Mouse (Mus musculus) forebrain, postnatal 0 days (tissue): ENCODE measurements at regions not wholly inside any gene's neighbourhood (a gene's known extent, or its start where the extent isn't known, plus 50 kb on each side); places are given as distances from the start of the nearest gene placed in this dataset.

Source experiments
- ATAC-seq: fragments of 200-750 bp; cut with Nextera tagmentation; 2 replicates; pipeline ENCODE4 v1.8.0; 2017; ENCODE audit warnings: mild to moderate bottlenecking, moderate library complexity
- DNase-seq: peaks from one replicate; pipeline ENCODE4 v3.0.0-alpha.2; 2015
- H3K27ac ChIP-seq: fragments of 300-500 bp; sonication (generic); 2 replicates; pipeline ENCODE4 v1.5.1; 2014; ENCODE audit warnings: low read depth, mild to moderate bottlenecking, antibody characterized with exemption, low read length, moderate library complexity, mixed read lengths
- H3K27me3 ChIP-seq: fragments of 300-500 bp; sonication (generic); 2 replicates; pipeline ENCODE4 v1.6.1; 2014; ENCODE audit warnings: mild to moderate bottlenecking, low read length, mixed read lengths; ENCODE audit not compliant: insufficient read depth
- H3K36me3 ChIP-seq: fragments of 300-500 bp; sonication (generic); 2 replicates; pipeline ENCODE4 v1.6.1; 2014; ENCODE audit warnings: mild to moderate bottlenecking, moderate library complexity; ENCODE audit not compliant: insufficient read depth
- H3K4me1 ChIP-seq: fragments of 300-500 bp; sonication (generic); 2 replicates; pipeline ENCODE4 v1.6.1; 2014; ENCODE audit warnings: antibody characterized with exemption; ENCODE audit not compliant: insufficient read depth
- H3K4me2 ChIP-seq: fragments of 300-500 bp; sonication (generic); 2 replicates; pipeline ENCODE4 v1.6.1; 2014; ENCODE audit warnings: low read depth, mild to moderate bottlenecking, moderate library complexity
- H3K4me3 ChIP-seq: fragments of 300-500 bp; sonication (generic); 2 replicates; pipeline ENCODE4 v1.5.1; 2014; ENCODE audit warnings: low read depth, low read length, mixed read lengths
- H3K9ac ChIP-seq: fragments of 300-500 bp; sonication (generic); 2 replicates; pipeline ENCODE4 v1.6.1; 2014; ENCODE audit warnings: mild to moderate bottlenecking
- H3K9me3 ChIP-seq: fragments of 300-500 bp; sonication (generic); 2 replicates; pipeline ENCODE4 v1.6.1; 2016; ENCODE audit warnings: low read length
- CTCF ChIP-seq: sonication (generic); IDR thresholded peaks from 2 replicates; pipeline ENCODE4 v1.5.1; 2016; ENCODE audit warnings: antibody characterized with exemption, control low read depth, low read depth
- WGBS: fragments of 180-500 bp; shearing (Covaris S2); extraction: QIAGEN DNeasy Blood & Tissue Kit; methylation state at CpG from one replicate; pipeline ENCODE4 v1.1.7; 2014; 5-methylcytosine and 5-hydroxymethylcytosine counted together

DNA sequence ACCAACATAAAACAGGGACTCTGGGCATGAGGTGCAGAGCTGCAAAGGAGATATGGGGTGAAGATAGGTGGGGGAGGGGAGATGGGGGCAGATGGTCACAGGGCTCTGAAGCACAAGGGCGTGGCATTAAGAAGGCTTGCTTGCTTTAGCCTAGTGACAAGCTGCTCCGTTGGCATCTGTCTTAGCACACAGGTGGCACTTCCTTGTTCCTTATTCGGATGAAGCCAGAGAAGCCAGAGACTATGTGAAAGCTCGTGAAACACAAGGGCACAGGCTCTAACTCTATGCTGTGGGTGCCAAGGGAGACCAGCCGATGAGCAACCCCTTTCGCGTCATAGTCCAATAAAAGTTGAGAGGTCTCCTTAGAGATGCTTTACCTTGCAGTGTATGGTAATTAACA lies 89.5 kb downstream of the Sox2 start:
- Histone ChIP-seq H3K4me3 (no peak overlapping the region), H3K27me3 (no peaks in the 10 kb centered on the region), H3K9ac (no peak overlapping the region), H3K4me2 (no peak overlapping the region), H3K9me3 (no peaks in the 10 kb centered on the region), H3K36me3 (no peaks in the 10 kb centered on the region), H3K27ac (no peak overlapping the region), H3K4me1 (no peaks in the 10 kb centered on the region)
- WGBS, result 79% methylated on average over 7 of the region's 7 CpGs
- ATAC-seq (no peak), DNase-seq (no peak)
- no peak for TF ChIP-seq CTCF

DNA sequence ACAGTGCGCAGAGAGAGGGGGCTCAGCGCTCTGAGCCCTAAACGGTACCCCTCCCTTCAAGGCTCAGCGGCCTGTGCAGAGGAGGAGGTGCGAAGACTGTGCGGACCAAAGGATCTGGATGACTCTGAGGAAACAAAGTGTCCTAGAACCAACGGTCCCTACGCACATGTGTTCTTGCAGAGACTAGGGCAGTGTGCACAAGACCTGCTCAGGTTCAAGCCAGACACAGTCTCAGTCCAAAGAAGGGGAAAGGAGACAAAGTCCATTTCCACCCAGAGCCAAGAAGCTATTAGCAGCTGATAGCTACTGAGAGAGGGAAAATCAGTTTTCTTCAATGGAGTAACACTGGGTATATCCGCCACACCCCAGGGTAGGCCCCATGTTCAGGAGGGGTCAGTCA lies 89.9 kb downstream of the Sox2 start:
- no peaks in the 10 kb centered on the region for H3K36me3 ChIP-seq
- DNase-seq (no peak), ATAC-seq (no peak)
- WGBS, result 94% methylated on average over 9 of the region's 9 CpGs
- no peak overlapping the region for H3K9ac ChIP-seq
- H3K9me3 ChIP-seq, result no peaks in the 10 kb centered on the region
- TF ChIP-seq CTCF, result no peak
- no peak overlapping the region for H3K27ac ChIP-seq
- H3K27me3 ChIP-seq, result no peaks in the 10 kb centered on the region
- no peaks in the 10 kb centered on the region for H3K4me1 ChIP-seq
- H3K4me3 ChIP-seq, result no peak overlapping the region
- H3K4me2 ChIP-seq, result no peak overlapping the region

DNA sequence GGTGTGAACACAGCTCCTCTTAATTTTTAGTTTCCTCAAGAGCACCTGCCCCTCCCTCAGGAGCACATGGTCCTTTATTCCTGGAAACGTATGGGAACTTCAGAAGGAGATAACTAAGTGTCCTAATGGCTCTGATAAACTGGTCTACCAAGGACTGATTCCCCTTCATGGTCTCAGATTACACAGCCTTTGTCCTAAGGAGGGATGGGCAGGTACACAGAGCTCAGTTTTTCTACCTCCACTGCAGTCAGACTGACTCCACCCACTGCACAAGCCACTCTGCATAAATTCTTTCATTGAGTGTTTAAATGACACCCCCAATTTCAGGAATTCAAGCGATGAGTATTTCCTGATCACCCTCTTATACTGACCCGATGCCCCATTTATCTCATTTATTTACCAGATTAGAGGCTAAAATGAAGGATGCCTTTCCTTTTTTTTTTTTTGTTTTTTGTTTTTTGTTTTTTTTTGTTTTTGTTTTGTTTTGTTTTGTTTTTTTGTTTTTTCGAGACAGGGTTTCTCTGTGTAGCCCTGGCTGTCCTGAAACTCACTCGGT lies 95.1 kb downstream of the Sox2 start:
- TF ChIP-seq CTCF, result no peak
- Histone ChIP-seq H3K4me3 (no peak overlapping the region), H3K36me3 (no peaks in the 10 kb centered on the region), H3K4me1 (peaks cover 3% of the 10 kb centered on the region; the same call in 1 of the 2 replicates), H3K9me3 (no peaks in the 10 kb centered on the region), H3K9ac (no peak overlapping the region), H3K27ac (no peak overlapping the region), H3K27me3 (no peaks in the 10 kb centered on the region), H3K4me2 (no peak overlapping the region)
- ATAC-seq (no peak), DNase-seq (no peak)
- WGBS, result 79% methylated on average over 5 of the region's 5 CpGs

DNA sequence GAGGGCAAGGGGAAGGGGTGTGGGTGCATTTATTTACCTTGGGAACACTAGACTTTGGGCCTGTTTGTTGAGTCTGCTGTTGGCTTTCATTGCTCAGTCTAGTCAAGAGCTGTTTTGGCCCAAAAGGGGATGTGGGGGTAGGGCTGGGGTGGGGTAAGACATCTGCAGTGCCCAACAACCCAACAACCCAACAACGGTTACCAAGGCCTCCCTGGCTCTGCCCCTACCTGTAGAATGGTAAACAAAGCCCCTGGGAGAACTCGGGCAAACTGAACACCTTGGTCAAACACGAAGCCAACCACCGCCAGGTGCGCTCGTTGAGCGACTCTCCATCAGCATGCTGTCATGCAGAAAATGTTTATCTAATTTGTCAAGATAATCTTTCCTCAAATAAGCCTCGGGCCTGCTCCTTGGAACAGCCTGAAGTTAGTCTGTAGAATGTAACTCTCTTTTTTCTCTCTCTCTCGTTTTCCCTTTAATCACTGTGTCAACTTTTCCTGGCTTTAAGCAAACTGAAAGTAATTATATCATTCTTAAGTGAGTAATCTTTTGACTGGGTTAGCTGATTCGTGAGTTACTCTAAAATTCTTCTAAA lies 97.4 kb downstream of the Sox2 start:
- Histone ChIP-seq H3K4me2 (no peak overlapping the region), H3K9me3 (no peaks in the 10 kb centered on the region), H3K9ac (no peak overlapping the region), H3K27me3 (no peaks in the 10 kb centered on the region), H3K4me3 (no peak overlapping the region), H3K27ac (no peak overlapping the region), H3K4me1 (peaks cover 3% of the 10 kb centered on the region; the same call in 1 of the 2 replicates), H3K36me3 (no peaks in the 10 kb centered on the region)
- DNase-seq (no peak), ATAC-seq (no peak)
- no peak for TF ChIP-seq CTCF
- 76% methylated on average over 10 of the region's 10 CpGs for WGBS

DNA sequence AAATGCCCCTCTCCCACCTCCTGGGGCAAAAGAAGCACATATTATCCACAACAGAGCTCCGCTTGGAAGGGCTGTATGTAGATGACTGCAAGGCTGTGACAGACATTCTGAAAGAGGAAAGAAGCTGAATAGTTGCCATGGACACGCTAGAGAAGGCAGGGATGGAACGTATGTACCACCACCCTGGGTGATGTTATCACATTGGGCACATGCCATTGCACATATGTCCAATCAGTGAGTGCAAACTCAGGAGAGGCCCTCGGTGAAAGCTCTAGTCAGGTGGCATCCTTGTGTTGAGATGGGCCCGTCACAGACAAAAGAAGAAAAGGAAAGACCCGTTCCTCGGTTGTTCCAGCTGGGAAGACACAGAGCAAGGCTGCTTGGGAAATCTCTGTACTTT lies 99.8 kb downstream of the Sox2 start:
- DNase-seq (peak; percentile 51), ATAC-seq (peak; percentile 82)
- no peak for TF ChIP-seq CTCF
- no peak overlapping the region for H3K9ac ChIP-seq
- H3K36me3 ChIP-seq, result no peaks in the 10 kb centered on the region
- H3K27me3 ChIP-seq, result no peaks in the 10 kb centered on the region
- H3K4me1 ChIP-seq, result peaks cover 3% of the 10 kb centered on the region; the same call in 1 of the 2 replicates
- H3K4me2 ChIP-seq, result no peak overlapping the region
- H3K9me3 ChIP-seq, result no peaks in the 10 kb centered on the region
- no peak overlapping the region for H3K4me3 ChIP-seq
- WGBS, result 56% methylated on average over 7 of the region's 7 CpGs
- peak overlapping the region; percentile 35; the same call in 1 of the 2 replicates for H3K27ac ChIP-seq

DNA sequence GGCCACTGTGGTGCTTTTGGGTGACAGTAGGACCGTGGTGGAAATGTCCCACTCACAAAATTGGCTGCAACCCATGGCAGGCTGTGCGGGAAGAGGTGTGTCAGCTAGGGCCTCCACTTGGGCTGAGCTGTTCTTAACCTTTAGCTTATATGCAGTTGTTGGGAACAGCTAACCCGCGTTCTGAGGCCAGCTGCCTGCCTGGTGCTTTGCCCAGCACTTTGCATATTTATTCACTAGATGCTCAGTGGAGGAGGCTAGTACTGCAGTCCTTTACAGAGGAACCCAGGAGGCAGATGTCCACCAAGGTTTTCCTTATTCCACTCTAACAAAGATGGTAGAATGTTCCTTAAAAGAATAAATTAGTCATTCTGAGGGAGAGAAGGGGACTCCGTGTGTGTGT lies 101.3 kb downstream of the Sox2 start:
- no peak overlapping the region for H3K9ac ChIP-seq
- 43% methylated on average over 5 of the region's 5 CpGs for WGBS
- DNase-seq, result no peak

DNA sequence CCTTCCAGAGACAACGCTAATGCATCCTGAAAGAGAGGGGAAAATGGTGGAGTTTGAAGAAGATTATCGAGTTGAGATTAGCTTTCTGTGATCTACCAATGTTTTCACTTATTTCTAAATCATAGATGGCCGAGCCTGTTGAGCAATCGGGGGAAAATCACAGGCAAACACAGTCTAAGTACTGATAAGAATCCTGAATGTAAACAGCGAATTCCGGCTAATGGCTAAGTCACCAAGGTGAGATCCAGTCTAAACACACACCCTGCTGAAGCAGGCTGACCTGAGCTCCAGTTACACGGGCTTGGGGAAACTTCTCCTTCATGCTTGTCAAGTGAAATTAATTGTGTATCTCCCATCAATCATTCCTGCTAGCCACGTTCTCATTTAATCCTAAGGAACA lies 103.4 kb downstream of the Sox2 start:
- no peak for TF ChIP-seq CTCF
- Histone ChIP-seq H3K36me3 (no peaks in the 10 kb centered on the region), H3K4me3 (no peak overlapping the region), H3K9ac (no peak overlapping the region), H3K27ac (no peak overlapping the region), H3K9me3 (no peaks in the 10 kb centered on the region), H3K4me1 (peaks cover 3% of the 10 kb centered on the region; the same call in 1 of the 2 replicates), H3K27me3 (no peaks in the 10 kb centered on the region), H3K4me2 (no peak overlapping the region)
- DNase-seq (no peak), ATAC-seq (no peak)
- WGBS, result 85% methylated on average over 8 of the region's 8 CpGs

More for the DNA sequence above, 101.3 kb downstream of the Sox2 start:
- H3K4me1 ChIP-seq, result peaks cover 3% of the 10 kb centered on the region; the same call in 1 of the 2 replicates
- H3K27me3 ChIP-seq, result no peaks in the 10 kb centered on the region
- peak; percentile 54; the same call in 1 of the 2 replicates for ATAC-seq
- H3K4me3 ChIP-seq, result no peak overlapping the region
- TF ChIP-seq CTCF, result peak; percentile 17; the same call in 1 of the 2 replicates
- H3K27ac ChIP-seq, result no peak overlapping the region
- no peaks in the 10 kb centered on the region for H3K9me3 ChIP-seq
- H3K36me3 ChIP-seq, result no peaks in the 10 kb centered on the region
- H3K4me2 ChIP-seq, result no peak overlapping the region
